Mouse (Mus musculus) lung, adult 2 months (tissue): ENCODE data around the gene Pex6. TPM values are rescaled to one million over a fixed set of nuclear protein-coding genes. Genes with fewer than 3 reads are reported as not detected.

ENCODE experiments used
- DNase-seq: peaks from one replicate; pipeline ENCODE4 v3.0.0; 2022
- H3K4me1 ChIP-seq: fragments of 200-500 bp; 2 replicates; pipeline ENCODE4 v1.6.1; 2011; ENCODE audit warnings: low read length; ENCODE audit not compliant: control insufficient read depth, insufficient read depth
- H3K4me3 ChIP-seq: fragments of 200-500 bp; replicated peaks from 2 replicates; pipeline ENCODE3; 2011; ENCODE audit warnings: low read depth, mild to moderate bottlenecking, control low read depth, low read length; ENCODE audit errors: extremely low read depth
- CTCF ChIP-seq: fragments of 200-500 bp; IDR thresholded peaks from 2 replicates; pipeline ENCODE4 v1.5.1; 2011; ENCODE audit warnings: mild to moderate bottlenecking, low read length, control low read depth; ENCODE audit not compliant: insufficient read depth
- POLR2A ChIP-seq: fragments of 200-500 bp; IDR thresholded peaks from 2 replicates; pipeline ENCODE4 v1.6.1; 2011; ENCODE audit warnings: low read depth, mild to moderate bottlenecking, control low read depth, low read length, borderline replicate concordance; ENCODE audit errors: extremely low read depth
- WGBS: fragments of 180-500 bp; shearing (Covaris S2); methylation state at CpG from one replicate; pipeline ENCODE4 v1.1.7; 2018; 5-methylcytosine and 5-hydroxymethylcytosine counted together
- polyA plus RNA-seq: library from polyadenylated mRNA; depleted of rRNA; stranded (reverse); fragments of >200 nt; gene quantifications from 2 replicates; pipeline ENCODE4 v1.2.3, GENCODE M21; 2012; rRNA removed

Pex6 gene
- 60.6 and 80.4 TPM in 2 replicates for polyA plus RNA-seq

- Histone ChIP-seq H3K4me3 (peak within 1 kb of the TSS; percentile 81), H3K4me1 (peaks cover 4% of the 10 kb centered on the region)
- 5% methylated on average over 36 of the region's 36 CpGs for whole genome bisulfite sequencing
- DNase-seq: peak; percentile 87
- peak; percentile 79; the same call in 1 of the 2 replicates for TF ChIP-seq POLR2A
- TF ChIP-seq CTCF: no peak
Observed at GRCm38 (mm10) chr17:46710959-46711597, at the start of gene Pex6. Gene Pex6, plus strand, starts transcription at chr17:46711463.

- DNase-seq: no peak
- H3K4me1 ChIP-seq: no peaks in the 10 kb centered on the region
- no peak overlapping the region for H3K4me3 ChIP-seq
- 83% methylated on average over 12 of the region's 12 CpGs for WGBS
- no peak for TF ChIP-seq CTCF
- TF ChIP-seq POLR2A: no peak
Observed at GRCm38 (mm10) chr17:46661981-46662380, 49.3 kb upstream of the Pex6 start.

DNA sequence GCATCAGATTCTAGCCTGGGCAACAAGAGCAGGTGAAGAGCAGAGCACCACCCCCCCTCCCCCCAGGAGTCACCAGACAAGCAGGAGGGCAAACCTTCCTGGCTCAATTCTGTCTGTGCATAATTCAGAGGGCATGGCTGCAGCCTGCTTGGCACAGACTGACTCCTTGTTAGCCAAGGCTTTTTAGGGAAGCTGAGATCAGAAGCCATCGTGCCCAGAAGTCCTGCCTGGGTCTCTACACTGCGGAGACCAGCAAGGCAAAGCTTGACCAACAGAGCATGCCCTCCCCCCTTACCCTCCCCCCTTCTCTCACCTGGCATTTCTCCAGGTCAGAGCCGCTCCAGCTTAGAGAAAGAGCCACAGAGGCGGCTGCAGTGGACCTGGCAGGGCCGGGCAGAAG, 48.5 kb upstream of the Pex6 start:
- no peak for DNase-seq
- TF ChIP-seq CTCF (no peak), POLR2A (no peak)
- 83% methylated on average over 5 of the region's 5 CpGs for WGBS
- no peak overlapping the region for H3K4me3 ChIP-seq
- H3K4me1 ChIP-seq: no peaks in the 10 kb centered on the region

DNA sequence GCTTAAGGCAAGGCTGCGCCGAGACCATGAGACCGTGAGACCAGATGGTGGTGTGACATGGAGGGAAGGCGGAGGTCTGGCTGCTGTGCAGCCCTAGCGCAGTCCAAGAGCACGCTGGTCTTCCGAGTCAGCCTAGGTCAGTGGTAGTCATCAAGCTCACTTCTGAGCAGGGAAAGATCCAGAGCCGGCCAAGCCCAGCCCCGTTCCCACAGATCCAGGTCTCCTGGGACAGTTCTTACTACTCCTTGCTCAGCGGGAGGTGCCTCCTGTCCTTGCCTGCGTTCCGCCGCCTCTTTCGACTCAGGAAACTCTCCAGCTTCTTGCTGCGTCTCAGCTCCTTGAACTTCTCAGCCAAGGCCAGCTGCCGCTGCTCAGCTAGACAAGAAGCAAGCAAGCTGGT, 43.6 kb upstream of the Pex6 start:
- 85% methylated on average over 16 of the region's 16 CpGs for WGBS
- no peaks in the 10 kb centered on the region for H3K4me1 ChIP-seq
- DNase-seq: no peak
- TF ChIP-seq POLR2A: no peak
- TF ChIP-seq CTCF: no peak
- H3K4me3 ChIP-seq: no peak overlapping the region

DNA sequence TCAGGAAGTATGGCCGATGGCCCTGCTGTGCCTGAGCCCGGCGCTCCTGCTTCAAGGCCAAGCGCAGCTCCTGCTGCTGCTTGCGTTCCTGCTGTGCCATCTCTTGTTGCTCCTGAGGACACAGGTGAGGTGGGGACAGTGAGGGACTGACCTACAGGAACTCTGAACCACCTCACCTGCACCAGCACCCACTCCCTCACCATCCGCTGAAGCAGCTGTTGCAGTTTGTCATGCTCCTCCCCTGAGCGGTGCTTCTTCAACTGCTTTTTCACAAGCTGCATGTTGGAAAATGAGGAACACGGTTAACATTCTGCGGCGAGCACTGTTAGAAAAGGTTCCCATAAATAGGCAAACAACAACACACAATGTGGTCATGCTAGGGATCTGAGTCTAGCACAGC, 41.4 kb upstream of the Pex6 start:
- WGBS: 96% methylated on average over 10 of the region's 10 CpGs
- DNase-seq: no peak
- Histone ChIP-seq H3K4me1 (peaks cover 2% of the 10 kb centered on the region), H3K4me3 (no peak overlapping the region)
- TF ChIP-seq CTCF (no peak), POLR2A (no peak)

GRCm38 (mm10) chr17:46673850-46674529, 37.3 kb upstream of the Pex6 start, which contains the start of gene Rrp36:
Gene Rrp36, minus strand, starts transcription at chr17:46674352.
- H3K4me1 ChIP-seq: peaks cover 4% of the 10 kb centered on the region
- peak; percentile 91 for DNase-seq
- WGBS: under 1% methylated on average over 43 of the region's 43 CpGs
- TF ChIP-seq POLR2A: peak; percentile 90; the same call in 1 of the 2 replicates
- TF ChIP-seq CTCF: no peak
- H3K4me3 ChIP-seq: peak within 1 kb of the TSS; percentile 76

DNA sequence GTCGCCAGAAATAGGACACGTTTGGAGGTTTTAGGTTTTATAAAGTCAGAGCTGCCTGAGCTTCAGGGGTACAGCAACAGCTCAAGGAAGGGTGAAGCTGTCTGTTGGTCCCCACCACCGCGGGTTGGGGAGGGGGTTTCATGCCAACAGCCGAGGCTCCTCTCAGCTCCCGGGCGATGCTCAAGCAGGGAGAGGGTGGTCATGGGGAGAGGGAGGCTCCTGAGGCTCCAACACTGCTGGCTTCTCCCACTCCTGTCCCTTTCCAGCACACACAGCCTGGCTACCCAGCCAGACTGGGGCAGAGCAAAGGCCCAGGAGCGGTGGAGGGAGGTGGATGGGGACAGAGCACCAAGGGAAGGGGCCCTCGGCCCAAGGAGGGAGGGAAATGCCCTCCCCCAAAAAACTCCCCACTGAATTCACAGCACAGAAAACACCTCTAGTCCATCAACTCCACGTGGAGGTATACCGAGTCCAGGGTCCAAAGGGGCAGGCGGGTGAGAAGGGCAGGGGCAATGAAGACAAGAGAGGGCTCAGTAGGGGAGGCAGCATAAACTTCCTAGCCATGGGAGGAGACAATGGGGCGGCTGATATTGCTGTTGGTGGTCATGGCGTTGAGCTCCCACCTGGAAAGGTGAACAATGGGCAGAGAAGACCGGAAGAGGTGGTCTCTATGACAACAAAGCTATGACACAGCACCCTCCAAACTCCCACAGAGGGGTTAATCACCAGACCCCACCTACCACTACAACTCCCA, 36.6 kb upstream of the Pex6 start:
- TF ChIP-seq CTCF (no peak), POLR2A (no peak)
- Histone ChIP-seq H3K4me1 (peaks cover 5% of the 10 kb centered on the region), H3K4me3 (peak overlapping the region; percentile 38)
- no peak for DNase-seq
- 26% methylated on average over 15 of the region's 15 CpGs for WGBS

- 63% methylated on average over 9 of the region's 9 CpGs for WGBS
- no peak within 1 kb of the TSS for H3K4me3 ChIP-seq
- no peak for TF ChIP-seq POLR2A
- TF ChIP-seq CTCF: no peak
- peak; percentile 63 for DNase-seq
- peaks cover 8% of the 10 kb centered on the region for H3K4me1 ChIP-seq
Observed at GRCm38 (mm10) chr17:46678416-46678815, 32.8 kb upstream of the Pex6 start, which contains the start of gene Mea1. Gene Mea1, plus strand, starts transcription at chr17:46678793.

DNA sequence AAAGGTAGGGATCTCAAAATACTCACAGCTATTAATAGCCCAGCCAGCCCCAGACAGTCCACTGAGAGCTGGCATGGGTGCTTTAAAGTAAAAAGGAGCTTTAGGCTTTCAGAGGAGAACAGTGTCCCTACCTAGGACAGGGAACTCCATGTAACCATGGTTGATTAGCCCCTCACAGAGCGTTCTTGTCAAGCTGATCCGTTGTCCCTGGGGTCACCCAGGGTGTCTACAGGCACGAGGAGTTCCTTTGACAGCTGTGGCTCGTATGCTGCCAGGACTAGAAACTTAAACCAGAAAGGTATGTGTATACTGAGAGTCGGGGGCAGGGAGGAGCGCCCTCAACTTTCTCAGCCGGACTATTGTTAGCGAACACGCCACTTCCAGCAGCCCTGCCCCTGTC, 32.4 kb upstream of the Pex6 start:
- TF ChIP-seq CTCF: no peak
- TF ChIP-seq POLR2A: no peak
- H3K4me3 ChIP-seq: no peak overlapping the region
- peaks cover 8% of the 10 kb centered on the region for H3K4me1 ChIP-seq
- peak; percentile 19 for DNase-seq
- 24% methylated on average over 9 of the region's 9 CpGs for WGBS
